Mouse (Mus musculus) C2C12 (cell line): ENCODE data around the gene Fgf8.

Source experiments
- CEBPB ChIP-seq: IDR thresholded peaks from one replicate; pipeline ENCODE4 v1.6.1; 2011; ENCODE audit warnings: low read depth, mild to moderate bottlenecking, control low read depth, moderate library complexity
- CTCF ChIP-seq: IDR thresholded peaks from one replicate; pipeline ENCODE4 v1.5.1; 2011; ENCODE audit not compliant: control insufficient read depth, insufficient read depth, insufficient read length
- FOSL1 ChIP-seq: IDR thresholded peaks from one replicate; pipeline ENCODE4 v1.8.0; 2011; ENCODE audit warnings: mild to moderate bottlenecking, low read length; ENCODE audit not compliant: poor library complexity, insufficient read depth, severe bottlenecking
- MAX ChIP-seq: IDR thresholded peaks from one replicate; pipeline ENCODE4 v1.6.1; 2011; ENCODE audit warnings: mild to moderate bottlenecking, control low read depth
- MYOD1 ChIP-seq: IDR thresholded peaks from one replicate; pipeline ENCODE4 v1.6.1; 2011; ENCODE audit warnings: low read depth; ENCODE audit not compliant: control insufficient read depth, insufficient read length
- MYOG ChIP-seq: IDR thresholded peaks from one replicate; pipeline ENCODE4 v1.6.1; 2011; ENCODE audit not compliant: control insufficient read depth, insufficient read length; ENCODE audit errors: extremely low read depth
- USF1 ChIP-seq: IDR thresholded peaks from one replicate; pipeline ENCODE4 v1.6.1; 2011; ENCODE audit warnings: low read depth, mild to moderate bottlenecking, control low read depth, moderate library complexity

GRCm38 (mm10) chr19:45760810-45761209 is 18.1 kb upstream of the Fgf8 start:
- no peak for TF ChIP-seq CTCF
- TF ChIP-seq CEBPB: no peak
- no peak for TF ChIP-seq FOSL1
- no peak for TF ChIP-seq MYOG
- TF ChIP-seq USF1: no peak
- no peak for TF ChIP-seq MAX
- TF ChIP-seq MYOD1: no peak
